Mouse (Mus musculus): Measurements from ENCODE around the gene Lrrc55. TPM values are rescaled to one million over a fixed set of nuclear protein-coding genes. Genes with fewer than 3 reads are reported as not detected.

The Lrrc55 gene
- total and polyA plus RNA-seq, 3 experiments = not detected

- H3K4me3 ChIP-seq (ENCODE audit: control insufficient read depth in 1 of 2, insufficient read depth in 1 of 2, low read depth in 2 of 2, low read length in 2 of 2) = no peak overlapping the region
- TF ChIP-seq MYC (IDR thresholded peaks at IDR 0.05; ENCODE audit: low read depth, low read length) = no peak
- TF ChIP-seq ETS1 (IDR thresholded peaks at IDR 0.05; ENCODE audit: low read depth, low read length) = no peak
- TF ChIP-seq GATA1 (IDR thresholded peaks at IDR 0.05; ENCODE audit: low read depth, low read length) = no peak
- TF ChIP-seq JUND (IDR thresholded peaks at IDR 0.05; ENCODE audit: low read depth, low read length) = no peak
- no peak for TF ChIP-seq MXI1 (IDR thresholded peaks at IDR 0.05; ENCODE audit: low read depth, low read length)
- no peaks in the 10 kb centered on the region for H3K9me3 ChIP-seq (replicated peaks; ENCODE audit: insufficient read depth, low read length)
- H3K27ac ChIP-seq (ENCODE audit: control insufficient read depth, low read depth, low read length) = no peak overlapping the region
- no peaks in the 10 kb centered on the region for H3K36me3 ChIP-seq (ENCODE audit: control insufficient read depth in 1 of 2, insufficient read depth in 2 of 2, low read length in 2 of 2)
- H3K79me2 ChIP-seq (ENCODE audit: control insufficient read depth, insufficient read depth, low read length, poor library complexity) = no peaks in the 10 kb centered on the region
- no peaks in the 10 kb centered on the region for H3K4me1 ChIP-seq (ENCODE audit: control insufficient read depth in 1 of 2, insufficient read depth in 2 of 2, low read length in 2 of 2)
- H3K27me3 ChIP-seq (ENCODE audit: control insufficient read depth in 1 of 2, insufficient read depth in 2 of 2, low read length in 2 of 2) = no peaks in the 10 kb centered on the region; a peak in 1 of 4 replicates
- no peak for DNase-seq (ENCODE audit: low read depth, low spot score)
- no peak overlapping the region for H3K9ac ChIP-seq (ENCODE audit: control insufficient read depth, low read depth, low read length, poor library complexity, severe bottlenecking)
Measured at GRCm38 (mm10) chr2:85167624-85168023, 29.4 kb downstream of the Lrrc55 start.

GRCm38 (mm10) chr2:85163311-85164047 lies 33.5 kb downstream of the Lrrc55 start:
- TF ChIP-seq NRF1 (IDR thresholded peaks at IDR 0.05; ENCODE audit: insufficient read depth, low read depth, low read length, poor library complexity, severe bottlenecking) (no peak), RAD21 (IDR thresholded peaks at IDR 0.05; ENCODE audit: low read depth, low read length) (no peak), HCFC1 (IDR thresholded peaks at IDR 0.05; ENCODE audit: low read depth, low read length) (no peak), MXI1 (IDR thresholded peaks at IDR 0.05; ENCODE audit: low read depth, low read length) (no peak), ZMIZ1 (IDR thresholded peaks at IDR 0.05; ENCODE audit: low read depth, low read length) (no peak), POLR2A (IDR thresholded peaks at IDR 0.05; ENCODE audit: control insufficient read depth in 1 of 2, insufficient read depth in 1 of 2, low read depth in 1 of 2, low read length in 2 of 2, poor library complexity in 1 of 2) (no peak), MAZ (IDR thresholded peaks at IDR 0.05; ENCODE audit: low read depth, low read length) (no peak), GATA1 (IDR thresholded peaks at IDR 0.05; ENCODE audit: low read depth, low read length) (no peak), BHLHE40 (IDR thresholded peaks at IDR 0.05; ENCODE audit: borderline replicate concordance, low read depth, low read length) (no peak), SMC3 (IDR thresholded peaks at IDR 0.05; ENCODE audit: low read depth, low read length) (no peak), CTCF (IDR thresholded peaks at IDR 0.05 in 2 of 3, conservative IDR thresholded peaks at IDR 0.05 in 1 of 3; ENCODE audit: control insufficient read depth in 1 of 3, insufficient read depth in 1 of 3, low read depth in 2 of 3, low read length in 3 of 3, poor library complexity in 1 of 3, severe bottlenecking in 1 of 3) (no peak), UBTF (IDR thresholded peaks at IDR 0.05; ENCODE audit: borderline replicate concordance, insufficient read depth, low read depth, low read length) (no peak), GABPA (IDR thresholded peaks at IDR 0.05; ENCODE audit: low read depth, low read length) (no peak), CHD2 (IDR thresholded peaks at IDR 0.05; ENCODE audit: low read length) (no peak), USF2 (IDR thresholded peaks at IDR 0.05; ENCODE audit: borderline replicate concordance in 1 of 2, insufficient read depth in 1 of 2, low read depth in 1 of 2, low read length in 2 of 2) (no peak), TBP (IDR thresholded peaks at IDR 0.05; ENCODE audit: low read depth, low read length) (no peak), CHD1 (IDR thresholded peaks at IDR 0.05; ENCODE audit: low read depth, low read length) (no peak), JUND (IDR thresholded peaks at IDR 0.05; ENCODE audit: low read depth, low read length) (no peak), ELF1 (IDR thresholded peaks at IDR 0.05; ENCODE audit: low read depth, low read length) (no peak), USF1 (IDR thresholded peaks at IDR 0.05; ENCODE audit: low read depth, low read length) (no peak)
- Histone ChIP-seq H3K9me3 (replicated peaks; ENCODE audit: insufficient read depth, low read length) (no peaks in the 10 kb centered on the region), H3K9ac (ENCODE audit: control insufficient read depth, low read depth, low read length, poor library complexity, severe bottlenecking) (no peak overlapping the region), H3K27ac (ENCODE audit: control insufficient read depth, low read depth, low read length) (no peak overlapping the region), H3K4me3 (ENCODE audit: control insufficient read depth in 1 of 2, insufficient read depth in 1 of 2, low read depth in 2 of 2, low read length in 2 of 2) (no peak overlapping the region), H3K79me2 (ENCODE audit: control insufficient read depth, insufficient read depth, low read length, poor library complexity) (no peaks in the 10 kb centered on the region), H3K36me3 (ENCODE audit: control insufficient read depth in 1 of 2, insufficient read depth in 2 of 2, low read length in 2 of 2) (no peaks in the 10 kb centered on the region), H3K27me3 (ENCODE audit: control insufficient read depth in 1 of 2, insufficient read depth in 2 of 2, low read length in 2 of 2) (peaks cover 4 to 5% of the 10 kb centered on the region in 2 experiments; a peak in 3 of 4 replicates), H3K4me1 (ENCODE audit: control insufficient read depth in 1 of 2, insufficient read depth in 2 of 2, low read length in 2 of 2) (no peaks in the 10 kb centered on the region)
- DNase-seq (ENCODE audit: low read depth, low spot score) = no peak
